Mouse (Mus musculus) cerebellum, postnatal 4 days (tissue): Measurements from ENCODE around the gene Prickle4.
"Not testable (repeated sequence)": the region's sequence is repeated elsewhere in the genome, so short reads cannot be mapped to it uniquely, and the experiment has no call there.

Source experiments
- DNase-seq, 2 experiments: peaks; one replicate each; pipeline ENCODE4 v3.0.0; 2022; ENCODE audit warnings: low spot score in 2 of 2, mixed read lengths in 1 of 2

Gene Prickle4

DNA sequence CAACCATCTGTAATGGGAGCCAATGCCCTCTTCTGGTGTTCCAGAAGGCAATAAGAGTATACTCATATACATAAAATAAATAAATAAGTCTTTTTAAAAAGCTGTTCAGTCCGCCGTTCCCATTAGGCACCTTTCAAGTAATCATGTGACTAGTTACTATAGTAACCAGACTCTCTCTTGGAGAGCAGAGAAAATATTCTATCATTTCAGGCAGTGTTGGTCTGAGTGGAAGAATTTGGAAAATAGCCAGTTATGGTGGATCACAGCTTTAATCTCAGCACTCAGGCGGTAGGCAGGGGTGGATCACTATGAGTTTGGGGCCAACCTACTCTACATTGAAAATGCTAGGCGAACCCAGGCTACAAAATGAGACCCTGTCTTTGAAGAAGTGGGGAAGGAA, 25.4 kb downstream of the Prickle4 start:
- DNase-seq, result no peak

DNA sequence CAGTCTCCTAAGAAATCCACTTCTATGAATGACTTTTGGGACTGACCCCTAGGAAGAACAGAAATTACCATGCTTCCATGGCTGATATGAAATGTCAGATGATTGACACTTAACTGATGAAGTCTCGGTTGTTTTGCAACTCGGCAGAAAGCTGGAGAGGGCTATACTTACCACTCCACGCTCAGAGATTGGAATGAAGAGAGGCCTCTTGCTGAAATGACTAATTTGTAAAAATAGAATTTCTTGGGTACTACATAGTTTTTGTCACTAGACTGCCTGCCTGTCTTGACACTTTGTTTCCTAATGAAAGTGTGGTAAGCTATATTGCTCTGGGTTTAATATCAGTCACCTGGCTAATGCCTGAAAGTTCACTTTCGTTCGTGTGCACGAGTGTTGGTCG, 30.1 kb downstream of the Prickle4 start:
- no peak for DNase-seq

DNA sequence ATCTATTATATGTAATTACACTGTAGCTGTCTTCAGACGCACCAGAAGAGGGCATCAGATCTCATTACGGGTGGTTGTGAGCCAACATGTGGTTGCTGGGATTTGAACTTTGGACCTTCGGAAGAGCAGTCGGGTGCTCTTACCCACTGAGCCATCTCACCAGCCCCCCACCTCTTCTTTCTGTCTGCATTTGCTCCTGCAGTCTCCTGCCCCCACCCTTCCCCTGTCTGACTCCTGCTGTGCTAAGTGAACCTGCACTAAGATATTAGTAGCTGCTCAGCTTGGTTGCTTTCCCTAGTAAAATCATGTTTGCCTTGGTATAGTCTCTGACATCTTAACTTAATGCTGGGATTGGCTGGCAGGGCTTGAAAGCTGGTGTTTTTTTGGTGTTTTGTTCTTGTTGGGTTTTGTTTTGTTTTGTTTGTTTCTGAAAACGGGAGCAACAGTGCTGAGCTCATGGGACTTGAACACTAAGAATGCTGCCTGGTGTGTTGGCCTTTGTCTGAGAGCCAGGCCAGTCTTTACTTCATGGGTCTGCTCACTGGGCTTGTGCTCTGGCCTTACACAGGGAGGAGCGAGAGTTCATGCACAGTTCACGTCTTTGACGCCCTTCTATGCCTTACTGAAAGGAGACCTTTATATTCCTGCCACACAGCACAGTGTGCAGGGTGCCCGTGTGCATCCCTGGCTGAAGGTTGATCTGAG, 31.4 kb downstream of the Prickle4 start:
- no peak for DNase-seq

DNA sequence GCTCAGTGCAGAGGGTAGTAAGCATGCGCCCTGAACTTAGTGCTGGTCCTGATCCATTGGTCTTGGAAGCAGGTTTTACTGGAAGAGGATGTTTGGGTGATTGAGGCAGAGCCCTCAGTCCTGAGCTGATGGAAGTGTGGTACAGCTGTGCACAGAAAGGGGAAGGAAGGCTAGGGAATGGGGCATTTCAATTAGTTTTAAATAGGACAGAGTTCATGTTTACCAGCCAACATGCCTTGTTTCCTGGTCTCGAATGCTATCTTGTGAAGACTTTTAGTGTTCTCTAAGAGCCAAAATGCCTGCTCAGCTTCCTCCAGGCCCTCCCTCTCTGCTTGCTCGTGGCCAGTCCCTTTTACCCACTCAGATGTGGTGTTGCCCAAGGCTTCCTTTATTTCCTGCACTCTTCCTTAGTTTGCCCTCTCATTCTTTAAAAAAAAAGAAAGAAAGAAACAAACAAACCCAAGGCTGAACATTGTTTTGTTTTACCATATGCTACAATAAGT, 35.7 kb downstream of the Prickle4 start:
- DNase-seq, result no peak

- no peak for DNase-seq
These were observed 36.6 kb downstream of the Prickle4 start for GRCm38 (mm10) chr17:47657901-47658300.

DNA sequence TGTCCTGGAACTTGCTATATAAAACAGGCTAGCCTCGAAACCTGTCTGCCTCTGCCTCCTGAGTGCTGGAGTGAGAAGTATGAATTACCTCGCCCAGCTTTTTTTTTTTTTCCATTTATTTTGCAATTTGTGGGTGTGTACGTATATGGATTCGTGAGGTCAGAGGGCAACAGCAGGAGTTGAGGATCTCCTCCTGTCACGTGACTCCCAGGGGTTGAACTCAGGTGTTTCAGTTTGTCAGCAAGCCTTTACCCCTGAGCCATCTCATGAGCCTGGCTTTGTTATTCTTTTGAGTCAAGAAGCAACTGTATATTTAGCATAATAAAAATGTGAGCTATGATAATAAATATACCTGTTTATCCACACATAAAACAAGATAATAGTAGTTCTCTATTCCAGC, 38.8 kb downstream of the Prickle4 start:
- DNase-seq, result no peak

DNA sequence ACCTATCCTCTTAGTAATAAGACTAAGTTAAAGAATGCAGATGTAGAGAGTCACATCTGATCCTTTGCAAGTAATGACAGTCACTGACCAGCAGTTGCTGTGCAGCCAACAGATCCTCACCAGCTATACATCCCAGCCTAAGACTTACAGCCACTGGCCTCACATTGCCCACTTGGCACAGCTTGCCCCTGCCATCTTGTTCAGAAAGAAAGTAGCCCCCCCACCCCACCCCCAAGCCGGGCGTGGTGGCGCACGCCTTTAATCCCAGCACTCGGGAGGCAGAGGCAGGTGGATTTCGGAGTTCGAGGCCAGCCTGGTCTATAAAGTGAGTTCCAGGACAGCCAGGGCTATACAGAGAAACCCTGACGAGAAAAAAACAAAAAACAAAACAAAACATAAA, 40.2 kb downstream of the Prickle4 start:
- not testable (repeated sequence) for DNase-seq

- no peak for DNase-seq
These were observed 42.6 kb downstream of the Prickle4 start for GRCm38 (mm10) chr17:47651953-47652352.

GRCm38 (mm10) chr17:47648966-47649365, 45.6 kb downstream of the Prickle4 start:
- no peak for DNase-seq

DNA sequence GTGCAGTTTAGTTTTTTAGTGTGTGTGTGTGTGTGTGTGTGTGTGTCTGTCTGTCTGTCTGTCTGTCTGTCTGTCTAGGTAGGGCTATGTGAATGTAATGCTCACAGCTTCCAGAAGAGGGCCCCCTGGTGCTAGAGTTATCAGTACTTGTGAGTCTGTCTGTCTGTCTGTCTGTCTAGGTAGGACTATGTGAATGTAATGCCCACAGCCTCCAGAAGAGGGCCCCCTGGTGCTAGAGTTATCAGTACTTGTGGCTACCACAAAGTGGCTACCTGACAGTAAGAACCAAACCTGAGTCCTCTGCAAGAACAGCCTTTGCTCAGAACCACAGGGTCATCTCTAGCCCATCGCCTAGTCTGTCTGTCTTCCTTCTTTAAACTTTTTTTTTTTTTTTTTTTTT, 47.9 kb downstream of the Prickle4 start:
- peak; percentile 33 to 58 for DNase-seq

DNA sequence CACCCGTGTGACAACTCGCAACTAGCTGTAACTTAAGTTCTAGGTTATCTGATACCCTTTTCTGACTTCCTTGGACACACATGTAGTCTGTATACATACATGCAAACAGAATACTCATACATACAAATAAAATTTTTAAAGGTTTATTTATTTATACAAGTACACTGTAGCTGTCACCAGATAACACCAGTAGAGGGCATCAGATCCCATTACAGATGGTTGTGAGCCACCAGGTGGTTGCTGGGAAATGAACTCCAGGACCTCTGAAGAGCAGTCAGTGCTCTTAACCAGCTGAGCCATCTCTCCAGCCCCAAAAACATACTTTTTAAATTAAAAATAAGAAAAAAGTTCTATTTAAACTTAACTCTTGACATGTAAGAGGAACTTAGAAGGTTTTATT, 51.5 kb downstream of the Prickle4 start:
- no peak for DNase-seq
